ENCODE assay signal across 8 mouse cellular contexts in the genomic region with DNA sequence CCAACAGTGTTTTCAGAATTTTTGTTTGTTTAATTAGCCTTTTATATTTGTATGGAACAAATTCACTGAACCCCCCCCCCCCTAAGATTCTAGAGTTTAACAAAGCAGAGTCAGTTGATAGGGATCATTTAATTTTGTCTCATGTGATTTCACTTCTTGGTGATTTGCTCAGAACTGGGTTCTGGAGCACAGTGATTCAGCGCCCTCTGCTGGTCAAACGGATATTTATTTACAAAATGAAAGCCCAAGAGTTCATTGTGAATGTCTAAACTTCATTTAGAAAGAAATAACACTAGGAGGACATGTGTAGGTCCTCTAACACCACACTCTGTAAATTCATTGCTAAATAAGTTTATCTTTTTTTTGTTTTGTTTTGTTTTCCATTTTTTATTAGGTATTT. TPM values are rescaled to one million over a fixed set of nuclear protein-coding genes. Genes with fewer than 3 reads are reported as not detected.
DNase-seq lines count a peak whose midpoint lies in the region; ATAC-seq lines count a peak whose summit lies in the region.

No protein-coding gene starts in this region.

- no peak overlapping the region for H3K27ac ChIP-seq in kidney, embryonic 15.5 days

- peak; percentile 58 for DNase-seq in kidney, adult 9 months
- peak; percentile 47 for DNase-seq in Muller cell, postnatal 12 days (ENCODE audit: inconsistent ontology term)
- DNase-seq in cerebellum, postnatal 14 days: peak; percentile 78 to 83
- DNase-seq in gastrocnemius, postnatal 4 days (ENCODE audit: low spot score in 2 of 2): peak; percentile 33 to 55
- DNase-seq in left cerebral cortex, adult 18-20 months (ENCODE audit: low spot score in 2 of 2): peak; percentile 64 to 82
- peak; percentile 14 to 23 for DNase-seq in monocyte, adult 2 months (ENCODE audit: low read depth in 1 of 2, low spot score in 2 of 2)
- peak; percentile 50 for DNase-seq in thymus, postnatal 25 days

- no peak for ATAC-seq in kidney, embryonic 15.5 days (replicated peaks; ENCODE audit: low FRiP score)

- H3K4me1 ChIP-seq in kidney, embryonic 15.5 days: no peaks in the 10 kb centered on the region

- WGBS in kidney, embryonic 15.5 days: 0% methylated on average over 2 of the region's 2 CpGs

- H3K4me2 ChIP-seq in kidney, embryonic 15.5 days: no peak overlapping the region

- H3K36me3 ChIP-seq in kidney, embryonic 15.5 days: no peaks in the 10 kb centered on the region

- H3K9me3 ChIP-seq in kidney, embryonic 15.5 days (replicated peaks): no peaks in the 10 kb centered on the region

- no peak overlapping the region for H3K4me3 ChIP-seq in kidney, embryonic 15.5 days (replicated peaks)

- no peaks in the 10 kb centered on the region for H3K27me3 ChIP-seq in kidney, embryonic 15.5 days

- no peak overlapping the region for H3K9ac ChIP-seq in kidney, embryonic 15.5 days

RNA-seq across cellular contexts. Expression of gene Il18rap, which starts 29.5 kb away (rescaled TPM):
- polyA plus RNA-seq in kidney, embryonic 15.5 days (2015; fragmentation: Nextera tagmentation; extraction: Ambion mirVana): 0.04 and 0.08 TPM in 2 replicates
- total RNA-seq in gastrocnemius, postnatal 4 days (2021): under 1 TPM; 0.07 to 0.08 TPM
- total RNA-seq in left cerebral cortex, adult 18-20 months (2021): under 1 TPM in 1 of 2 experiments, not detected in 1; 0.16 TPM

RNA-seq across cellular contexts. Expression of gene Slc9a4, which starts 35.2 kb away (rescaled TPM):
- 0.35 and 0.38 TPM in 2 replicates for polyA plus RNA-seq in kidney, embryonic 15.5 days (2015; fragmentation: Nextera tagmentation; extraction: Ambion mirVana)
- under 1 TPM in 1 of 2 experiments, not detected in 1; 0.26 TPM for total RNA-seq in gastrocnemius, postnatal 4 days (2021)
- total RNA-seq in left cerebral cortex, adult 18-20 months (2021): under 1 TPM; 0.61 to 0.77 TPM

Comparison
In these comparisons a context has a peak if more than half of its experiments do, and no peak if none do; other contexts are left out.
1. DNase-seq: peak in every context shown above with its lines; median percentile 80 in cerebellum, postnatal 14 days; 73 in left cerebral cortex, adult 18-20 months; 58 in kidney, adult 9 months; 50 in thymus, postnatal 25 days; 47 in Muller cell, postnatal 12 days; 44 in gastrocnemius, postnatal 4 days; 18 in monocyte, adult 2 months.